Mouse (Mus musculus) CH12.LX (cell line): Measurements from ENCODE around the gene Gimap7. TPM values are rescaled to one million over a fixed set of nuclear protein-coding genes. Genes with fewer than 3 reads are reported as not detected.
A peak's percentile ranks its signal among the peaks of the same experiment; 100 is the strongest.

ENCODE experiments used
- DNase-seq: peaks from one replicate; pipeline ENCODE4 v3.0.0-alpha.2; 2013; ENCODE audit errors: extremely low read depth
- H3K27ac ChIP-seq: 2 replicates; pipeline ENCODE4 v1.5.1; 2012; ENCODE audit warnings: low read depth, mild to moderate bottlenecking, control low read depth, moderate library complexity; ENCODE audit not compliant: insufficient read depth
- H3K27me3 ChIP-seq: replicated peaks from 2 replicates; pipeline ENCODE3; 2012; ENCODE audit warnings: inconsistent platforms
- H3K36me3 ChIP-seq, 2 experiments: replicated peaks in 1 of 2; 2 replicates each; pipeline versions ENCODE3 to v1.6.1; 2012; ENCODE audit warnings: inconsistent platforms in 1 of 2, low read length in 1 of 2, mild to moderate bottlenecking in 1 of 2, mixed read lengths in 1 of 2, moderate library complexity in 1 of 2; ENCODE audit not compliant: control insufficient read depth in 1 of 2, insufficient read depth in 1 of 2
- H3K4me1 ChIP-seq, 2 experiments: 2 replicates each; pipeline ENCODE4 v1.6.1; 2012; ENCODE audit warnings: inconsistent platforms in 1 of 2, moderate library complexity in 1 of 2; ENCODE audit not compliant: insufficient read depth in 2 of 2, control insufficient read depth in 1 of 2
- H3K4me2 ChIP-seq: 2 replicates; pipeline ENCODE4 v1.6.1; 2012; ENCODE audit warnings: low read depth, mild to moderate bottlenecking, control low read depth; ENCODE audit not compliant: poor library complexity, insufficient read depth, severe bottlenecking
- H3K4me3 ChIP-seq, 3 experiments: fragments of 150-350 bp in 1 of 3; sonication (generic) in 1 of 3; replicated peaks in 1 of 3; 2 replicates each; pipeline versions ENCODE3 to v1.5.1; 2011 to 2012; ENCODE audit warnings: low read depth in 2 of 3, low read length in 2 of 3, mild to moderate bottlenecking in 2 of 3, moderate library complexity in 2 of 3, control low read depth in 1 of 3, improper control_type of control experiment in 1 of 3, inconsistent platforms in 1 of 3, mixed read lengths in 1 of 3; ENCODE audit not compliant: poor library complexity in 1 of 3
- H3K79me2 ChIP-seq: replicated peaks from 2 replicates; pipeline ENCODE4 v1.6.1; 2012; ENCODE audit warnings: mild to moderate bottlenecking, moderate library complexity; ENCODE audit not compliant: control insufficient read depth, poor library complexity, insufficient read depth, severe bottlenecking; ENCODE audit errors: extremely low read depth
- H3K9ac ChIP-seq: 2 replicates; pipeline ENCODE4 v1.6.1; 2012; ENCODE audit warnings: low read depth, mild to moderate bottlenecking, control low read depth, moderate library complexity; ENCODE audit not compliant: insufficient read depth
- H3K9me3 ChIP-seq: replicated peaks from 2 replicates; pipeline ENCODE3; 2012; ENCODE audit warnings: low read length, inconsistent platforms, mixed read lengths
- BHLHE40 ChIP-seq: IDR thresholded peaks from 2 replicates; pipeline ENCODE4 v1.6.1; 2011; ENCODE audit warnings: mild to moderate bottlenecking, low read depth, low read length, improper control_type of control experiment
- CHD1 ChIP-seq: IDR thresholded peaks from 2 replicates; pipeline ENCODE4 v1.6.1; 2012; ENCODE audit warnings: low read depth, low read length, improper control_type of control experiment, inconsistent platforms
- CHD2 ChIP-seq: IDR thresholded peaks from 2 replicates; pipeline ENCODE4 v1.6.1; 2011; ENCODE audit warnings: low read length, improper control_type of control experiment
- CTCF ChIP-seq, 2 experiments: IDR thresholded peaks in 1 of 2; conservative IDR thresholded peaks in 1 of 2; 2 replicates each; pipeline ENCODE4 v1.5.1; 2011 to 2012; ENCODE audit warnings: low read depth in 2 of 2, low read length in 2 of 2, improper control_type of control experiment in 1 of 2, inconsistent platforms in 1 of 2, mild to moderate bottlenecking in 1 of 2, moderate library complexity in 1 of 2
- E2F4 ChIP-seq: IDR thresholded peaks from 2 replicates; pipeline ENCODE4 v1.6.1; 2011; ENCODE audit warnings: low read depth, low read length, improper control_type of control experiment; ENCODE audit not compliant: insufficient replicate concordance
- ELF1 ChIP-seq: IDR thresholded peaks from 2 replicates; pipeline ENCODE4 v1.6.1; 2014; ENCODE audit warnings: low read depth, mild to moderate bottlenecking, inconsistent platforms, low read length, improper control_type of control experiment
- EP300 ChIP-seq: IDR thresholded peaks from 2 replicates; pipeline ENCODE4 v1.6.1; 2011; ENCODE audit warnings: low read length, improper control_type of control experiment
- ETS1 ChIP-seq: conservative IDR thresholded peaks from 2 replicates; pipeline ENCODE4 v1.6.1; 2012; ENCODE audit warnings: low read depth, mild to moderate bottlenecking, inconsistent platforms, low read length, improper control_type of control experiment, moderate library complexity
- GABPA ChIP-seq: IDR thresholded peaks from 2 replicates; pipeline ENCODE4 v1.6.1; 2012; ENCODE audit warnings: low read depth, low read length, improper control_type of control experiment, inconsistent platforms; ENCODE audit not compliant: insufficient replicate concordance
- HCFC1 ChIP-seq: IDR thresholded peaks from 2 replicates; pipeline ENCODE4 v1.6.1; 2012; ENCODE audit warnings: low read depth, mild to moderate bottlenecking, inconsistent platforms, low read length, improper control_type of control experiment
- IRF4 ChIP-seq: IDR thresholded peaks from 2 replicates; pipeline ENCODE4 v1.6.1; 2014; ENCODE audit warnings: low read depth, mild to moderate bottlenecking, inconsistent platforms, low read length, improper control_type of control experiment
- JUN ChIP-seq: IDR thresholded peaks from 2 replicates; pipeline ENCODE4 v1.6.1; 2011; ENCODE audit warnings: low read depth, mild to moderate bottlenecking, low read length, improper control_type of control experiment, moderate library complexity; ENCODE audit not compliant: insufficient read depth
- JUND ChIP-seq: conservative IDR thresholded peaks from 2 replicates; pipeline ENCODE4 v1.6.1; 2011; ENCODE audit warnings: low read depth, low read length, improper control_type of control experiment
- KAT2A ChIP-seq: IDR thresholded peaks from 2 replicates; pipeline ENCODE4 v1.6.1; 2012; ENCODE audit warnings: low read length, improper control_type of control experiment, inconsistent platforms; ENCODE audit not compliant: insufficient replicate concordance
- MAFK ChIP-seq: IDR thresholded peaks from 2 replicates; pipeline ENCODE4 v1.6.1; 2011; ENCODE audit warnings: low read length, improper control_type of control experiment; ENCODE audit not compliant: insufficient replicate concordance
- MAX ChIP-seq: IDR thresholded peaks from 2 replicates; pipeline ENCODE4 v1.6.1; 2011; ENCODE audit warnings: low read length, improper control_type of control experiment
- MAZ ChIP-seq: IDR thresholded peaks from 2 replicates; pipeline ENCODE4 v1.6.1; 2012; ENCODE audit warnings: low read depth, mild to moderate bottlenecking, inconsistent platforms, low read length, improper control_type of control experiment, moderate library complexity
- MEF2A ChIP-seq: IDR thresholded peaks from 2 replicates; pipeline ENCODE4 v1.6.1; 2014; ENCODE audit warnings: low read depth, mild to moderate bottlenecking, inconsistent platforms, low read length, improper control_type of control experiment, borderline replicate concordance
- MXI1 ChIP-seq: IDR thresholded peaks from 2 replicates; pipeline ENCODE4 v1.6.1; 2011; ENCODE audit warnings: mild to moderate bottlenecking, low read depth, low read length, improper control_type of control experiment
- MYC ChIP-seq: IDR thresholded peaks from 2 replicates; pipeline ENCODE4 v1.6.1; 2011; ENCODE audit warnings: low read depth, mild to moderate bottlenecking, improper control_type of control experiment, low read length
- NELFE ChIP-seq: IDR thresholded peaks from 2 replicates; pipeline ENCODE4 v1.6.1; 2011; ENCODE audit warnings: low read depth, low read length, improper control_type of control experiment
- NRF1 ChIP-seq: IDR thresholded peaks from 2 replicates; pipeline ENCODE4 v1.6.1; 2014; ENCODE audit warnings: low read depth, mild to moderate bottlenecking, inconsistent platforms, low read length, improper control_type of control experiment, moderate library complexity
- PAX5 ChIP-seq: IDR thresholded peaks from 2 replicates; pipeline ENCODE4 v1.6.1; 2012; ENCODE audit warnings: low read length, inconsistent platforms, mixed read lengths
- POLR2A ChIP-seq: IDR thresholded peaks from 2 replicates; pipeline ENCODE4 v1.6.1; 2011; ENCODE audit warnings: low read depth, mild to moderate bottlenecking, improper control_type of control experiment, low read length
- POLR2AphosphoS2 ChIP-seq: IDR thresholded peaks from 2 replicates; pipeline ENCODE4 v1.6.1; 2011; ENCODE audit warnings: low read depth, low read length, improper control_type of control experiment
- RAD21 ChIP-seq: IDR thresholded peaks from 2 replicates; pipeline ENCODE4 v1.6.1; 2011; ENCODE audit warnings: low read depth, mild to moderate bottlenecking, low read length, improper control_type of control experiment, moderate library complexity
- RCOR1 ChIP-seq: conservative IDR thresholded peaks from 2 replicates; pipeline ENCODE4 v1.6.1; 2012; ENCODE audit warnings: low read depth, mild to moderate bottlenecking, inconsistent platforms, low read length, improper control_type of control experiment
- SIN3A ChIP-seq: IDR thresholded peaks from 2 replicates; pipeline ENCODE4 v1.6.1; 2012; ENCODE audit warnings: low read length, improper control_type of control experiment, inconsistent platforms
- SMC3 ChIP-seq: IDR thresholded peaks from 2 replicates; pipeline ENCODE4 v1.6.1; 2011; ENCODE audit warnings: low read depth, low read length, improper control_type of control experiment
- TBP ChIP-seq: conservative IDR thresholded peaks from 2 replicates; pipeline ENCODE4 v1.6.1; 2011; ENCODE audit warnings: low read depth, low read length, improper control_type of control experiment
- TCF12 ChIP-seq: IDR thresholded peaks from 2 replicates; pipeline ENCODE4 v1.6.1; 2014; ENCODE audit warnings: low read depth, mild to moderate bottlenecking, inconsistent platforms, low read length, improper control_type of control experiment
- UBTF ChIP-seq: IDR thresholded peaks from 2 replicates; pipeline ENCODE4 v1.6.1; 2012; ENCODE audit warnings: low read depth, mild to moderate bottlenecking, inconsistent platforms, low read length, improper control_type of control experiment, moderate library complexity
- USF1 ChIP-seq: IDR thresholded peaks from 2 replicates; pipeline ENCODE4 v1.6.1; 2014; ENCODE audit warnings: low read depth, mild to moderate bottlenecking, inconsistent platforms, low read length, improper control_type of control experiment
- USF2 ChIP-seq: conservative IDR thresholded peaks from 2 replicates; pipeline ENCODE4 v1.6.1; 2011; ENCODE audit warnings: low read depth, low read length, improper control_type of control experiment
- ZC3H11A ChIP-seq: IDR thresholded peaks from 2 replicates; pipeline ENCODE4 v1.6.1; 2012; ENCODE audit warnings: low read depth, mild to moderate bottlenecking, inconsistent platforms, low read length, improper control_type of control experiment
- ZKSCAN1 ChIP-seq: IDR thresholded peaks from 2 replicates; pipeline ENCODE4 v1.6.1; 2012; ENCODE audit warnings: low read depth, inconsistent platforms, low read length, improper control_type of control experiment, borderline replicate concordance
- ZMIZ1 ChIP-seq: IDR thresholded peaks from 2 replicates; pipeline ENCODE4 v1.6.1; 2012; ENCODE audit warnings: low read depth, mild to moderate bottlenecking, inconsistent platforms, low read length, improper control_type of control experiment
- ZNF384 ChIP-seq: IDR thresholded peaks from 2 replicates; pipeline ENCODE4 v1.6.1; 2012; ENCODE audit warnings: low read depth, low read length, improper control_type of control experiment, inconsistent platforms
- dilution Hi-C: fragments of 300-500 bp; cut with MboI; formaldehyde crosslinking; loops from 2 replicates; pipeline ENCODE4 v1.14.3; 2020; ENCODE audit warnings: low sequenced_read_pairs; ENCODE audit not compliant: extremely low pct_unique_long_range_greater_than_20kb, extremely low pct_ligation_motif_present
- in situ Hi-C: fragments of 300-500 bp; cut with MboI; formaldehyde crosslinking; loops from 3 replicates; pipeline ENCODE4 v1.14.3; 2019; ENCODE audit warnings: low sequenced_read_pairs, low pct_ligation_motif_present, low pct_unique_long_range_greater_than_20kb, mixed read lengths
- polyA plus RNA-seq: library from polyadenylated mRNA; unstranded; fragments of >175 nt; gene quantifications from 2 replicates; pipeline ENCODE4 v1.2.1, GENCODE M21; 2012; ENCODE audit warnings: low read depth; ENCODE audit not compliant: insufficient read length
- total RNA-seq, 2 experiments: library from RNA; depleted of rRNA; stranded (reverse); fragments of 300-350 nt in 1 of 2; fragments of >200 nt in 1 of 2; gene quantifications; 2 replicates each; pipeline ENCODE4 v1.2.3; 2012 to 2014

Gene Gimap7
- total and polyA plus RNA-seq, 3 experiments: 4.2 to 14.5 (median 7.0) TPM

- Histone ChIP-seq H3K4me1 (peaks cover 7 to 72% of the 10 kb centered on the region in 2 experiments), H3K9ac (peak overlapping the region; percentile 96), H3K4me2 (peak overlapping the region; percentile 96), H3K4me3 (peak overlapping the region; percentile 56 to 76 (median 63)), H3K79me2 (peaks cover 45% of the 10 kb centered on the region), H3K9me3 (peaks cover 3% of the 10 kb centered on the region), H3K36me3 (peaks cover 26 to 36% of the 10 kb centered on the region in 2 experiments), H3K27me3 (no peaks in the 10 kb centered on the region), H3K27ac (peak overlapping the region; percentile 97)
- dilution Hi-C loops (no loop called here), in situ Hi-C loops (no loop called here)
- DNase-seq: peak; percentile 76
- peak; percentile 79; the same call in 1 of the 2 replicates for TF ChIP-seq MYC
- TF ChIP-seq SMC3: no peak
- TF ChIP-seq CHD2: 0 out of 2 replicates have a peak, but pooled peaks have one; percentile 25
- TF ChIP-seq CTCF (conservative IDR thresholded peaks at IDR 0.05 in 1 of 2, IDR thresholded peaks at IDR 0.05 in 1 of 2; ENCODE audit: low read depth in 2 of 2, low read length in 2 of 2): no peak
- TF ChIP-seq MAX: peak; percentile 60; the same call in 1 of the 2 replicates
- no peak; the same call in 1 of the 2 replicates for TF ChIP-seq E2F4
- no peak for TF ChIP-seq UBTF
- TF ChIP-seq MXI1: peak; percentile 51; the same call in 1 of the 2 replicates
- no peak; the same call in 1 of the 2 replicates for TF ChIP-seq ZMIZ1
- no peak; the same call in 1 of the 2 replicates for TF ChIP-seq MAFK
- peak; percentile 82 for TF ChIP-seq IRF4
- TF ChIP-seq TCF12: peak; percentile 79
- TF ChIP-seq MEF2A: peak; percentile 67
- TF ChIP-seq KAT2A: 0 out of 2 replicates have a peak, but pooled peaks have one; percentile 47
- peak; percentile 33; the same call in 1 of the 2 replicates for TF ChIP-seq NELFE
- no peak for TF ChIP-seq NRF1
- peak; percentile 73 for TF ChIP-seq JUN
- no peak for TF ChIP-seq USF2
- no peak for TF ChIP-seq POLR2AphosphoS2
- no peak for TF ChIP-seq HCFC1
- no peak for TF ChIP-seq ZKSCAN1
- TF ChIP-seq JUND: peak; percentile 77
- TF ChIP-seq ETS1: peak; percentile 41; the same call in 1 of the 2 replicates
- peak; percentile 54; the same call in 1 of the 2 replicates for TF ChIP-seq TBP
- TF ChIP-seq GABPA: no peak
- no peak for TF ChIP-seq CHD1
- TF ChIP-seq RAD21: no peak
- TF ChIP-seq ELF1: peak; percentile 45
- peak; percentile 84 for TF ChIP-seq EP300
- TF ChIP-seq ZNF384: no peak
- TF ChIP-seq BHLHE40: peak; percentile 49; the same call in 1 of the 2 replicates
- TF ChIP-seq PAX5: no peak
- no peak for TF ChIP-seq ZC3H11A
- 0 out of 2 replicates have a peak, but pooled peaks have one; percentile 35 for TF ChIP-seq MAZ
- no peak; the same call in 1 of the 2 replicates for TF ChIP-seq SIN3A
- 0 out of 2 replicates have a peak, but pooled peaks have one; percentile 11 for TF ChIP-seq RCOR1
- TF ChIP-seq USF1: no peak
- peak; percentile 80 for TF ChIP-seq POLR2A
Observed at GRCm38 (mm10) chr6:48687077-48687476, 31.3 kb upstream of the Gimap7 start.
